In the genomic region with DNA sequence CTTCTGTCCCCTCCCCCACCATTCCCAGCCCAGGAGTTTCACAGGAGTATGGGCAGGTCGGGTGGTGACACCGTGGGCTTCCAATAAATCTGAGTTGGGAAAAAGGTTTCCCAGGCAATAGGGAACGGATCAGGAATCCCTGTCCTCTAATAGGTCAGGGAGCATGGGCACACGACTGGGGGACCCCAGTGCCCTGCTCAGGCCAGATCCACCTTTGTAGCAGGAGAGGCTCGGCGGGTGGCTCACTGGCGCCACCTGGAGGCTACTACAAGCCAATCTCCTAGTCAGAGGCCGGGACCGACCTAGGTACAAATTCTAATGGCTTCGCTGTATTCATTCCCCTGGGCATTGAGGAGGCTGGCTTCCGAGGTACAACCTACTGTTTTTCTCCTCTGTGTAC, we compare ENCODE assay signal across 9 mouse cellular contexts. TPM values are rescaled to one million over a fixed set of nuclear protein-coding genes. Genes with fewer than 3 reads are reported as not detected.
DNase-seq lines count a peak whose midpoint lies in the region; ATAC-seq and TF ChIP-seq lines count a peak whose summit lies in the region.
"Had no signal": no experiment of that assay in that cellular context is flagged by ENCODE, and none has a peak within 500 bp of the region (broad histone marks: within the 10 kb centered on the region; RNA-seq: fewer than 3 reads in every experiment).

No protein-coding gene starts in this region.

- TF ChIP-seq RAD21 in MEL (IDR thresholded peaks at IDR 0.05; ENCODE audit: low read depth, low read length), result peak; percentile 78

- peak; percentile 88 to 92 (median 90) for TF ChIP-seq CTCF in MEL (IDR thresholded peaks at IDR 0.05 in 2 of 3, conservative IDR thresholded peaks at IDR 0.05 in 1 of 3; ENCODE audit: control insufficient read depth in 1 of 3, insufficient read depth in 1 of 3, low read depth in 2 of 3, low read length in 3 of 3, poor library complexity in 1 of 3, severe bottlenecking in 1 of 3)
- TF ChIP-seq CTCF in left cerebral cortex, adult 2 months (IDR thresholded peaks at IDR 0.05), result peak; percentile 98

- TF ChIP-seq EP300 in MEL (IDR thresholded peaks at IDR 0.05; ENCODE audit: low read depth in 1 of 2, low read length in 2 of 2), result no peak

- no peak overlapping the region for H3K9ac ChIP-seq in MEL (ENCODE audit: control insufficient read depth, low read depth, low read length, poor library complexity, severe bottlenecking)
- H3K9ac ChIP-seq in forebrain, embryonic 16.5 days (replicated peaks; ENCODE audit: low read depth, low read length), result no peak overlapping the region
- no peak overlapping the region for H3K9ac ChIP-seq in hindbrain, embryonic 13.5 days

- no peaks in the 10 kb centered on the region for H3K79me2 ChIP-seq in MEL (ENCODE audit: control insufficient read depth, insufficient read depth, low read length, poor library complexity)

- H3K27me3 ChIP-seq in MEL (ENCODE audit: control insufficient read depth in 1 of 2, insufficient read depth in 2 of 2, low read length in 2 of 2), result no peaks in the 10 kb centered on the region
- H3K27me3 ChIP-seq in forebrain, embryonic 16.5 days (replicated peaks; ENCODE audit: control insufficient read depth, insufficient read depth, low read length), result peaks cover 6% of the 10 kb centered on the region
- H3K27me3 ChIP-seq in hindbrain, embryonic 13.5 days, result peaks cover 48% of the 10 kb centered on the region
- peaks cover 15% of the 10 kb centered on the region for H3K27me3 ChIP-seq in megakaryocyte, embryonic 14.5 days (replicated peaks)

- ATAC-seq in forebrain, embryonic 16.5 days, result 0 out of 2 replicates have a peak, but pooled peaks have one; percentile 31
- ATAC-seq in hindbrain, embryonic 13.5 days (ENCODE audit: low FRiP score), result peak; percentile 76

- H3K4me2 ChIP-seq in forebrain, embryonic 16.5 days (ENCODE audit: low read length), result no peak overlapping the region
- no peak overlapping the region for H3K4me2 ChIP-seq in hindbrain, embryonic 13.5 days

- no peak overlapping the region for H3K4me3 ChIP-seq in MEL (ENCODE audit: control insufficient read depth in 1 of 2, insufficient read depth in 1 of 2, low read depth in 2 of 2, low read length in 2 of 2)
- 0 out of 2 replicates have a peak overlapping the region, but pooled peaks have one; percentile 9 for H3K4me3 ChIP-seq in brown adipose tissue, adult 24 weeks (ENCODE audit: insufficient read depth, low read depth, low read length)
- H3K4me3 ChIP-seq in forebrain, embryonic 16.5 days (replicated peaks; ENCODE audit: low read length), result no peak overlapping the region
- H3K4me3 ChIP-seq in hindbrain, embryonic 13.5 days, result no peak overlapping the region
- no peak overlapping the region for H3K4me3 ChIP-seq in left cerebral cortex, adult 2 months
- H3K4me3 ChIP-seq in megakaryocyte, embryonic 14.5 days (replicated peaks), result peak overlapping the region; percentile 53

- 3% methylated on average over 11 of the region's 11 CpGs for WGBS in forebrain, embryonic 16.5 days
- 3% methylated on average over 11 of the region's 11 CpGs for WGBS in hindbrain, embryonic 13.5 days

- H3K27ac ChIP-seq in MEL (ENCODE audit: control insufficient read depth, low read depth, low read length), result no peak overlapping the region
- no peak overlapping the region for H3K27ac ChIP-seq in brown adipose tissue, adult 24 weeks (replicated peaks; ENCODE audit: low read depth, low read length)
- H3K27ac ChIP-seq in forebrain, embryonic 16.5 days (ENCODE audit: low read length), result no peak overlapping the region
- no peak overlapping the region for H3K27ac ChIP-seq in hindbrain, embryonic 13.5 days
- H3K27ac ChIP-seq in left cerebral cortex, adult 2 months, result no peak overlapping the region

- no peaks in the 10 kb centered on the region for H3K9me3 ChIP-seq in MEL (replicated peaks; ENCODE audit: insufficient read depth, low read length)
- H3K9me3 ChIP-seq in forebrain, embryonic 16.5 days (ENCODE audit: control insufficient read depth, low read length), result no peaks in the 10 kb centered on the region
- H3K9me3 ChIP-seq in hindbrain, embryonic 13.5 days, result no peaks in the 10 kb centered on the region
- H3K9me3 ChIP-seq in megakaryocyte, embryonic 14.5 days, result no peaks in the 10 kb centered on the region

- no peaks in the 10 kb centered on the region; a peak in 1 of 4 replicates for H3K4me1 ChIP-seq in MEL (ENCODE audit: control insufficient read depth in 1 of 2, insufficient read depth in 2 of 2, low read length in 2 of 2)
- H3K4me1 ChIP-seq in brown adipose tissue, adult 24 weeks (ENCODE audit: control insufficient read depth, insufficient read depth, insufficient read length, low read length), result peaks cover 5% of the 10 kb centered on the region; the same call in 1 of the 2 replicates
- H3K4me1 ChIP-seq in forebrain, embryonic 16.5 days (replicated peaks; ENCODE audit: control insufficient read depth, insufficient read depth, low read length), result no peaks in the 10 kb centered on the region
- H3K4me1 ChIP-seq in hindbrain, embryonic 13.5 days (replicated peaks), result 0 out of 2 replicates have a peak, but pooled peaks cover 5% of the 10 kb centered on the region
- H3K4me1 ChIP-seq in megakaryocyte, embryonic 14.5 days, result peaks cover 59% of the 10 kb centered on the region

- TF ChIP-seq POLR2A in MEL (IDR thresholded peaks at IDR 0.05; ENCODE audit: control insufficient read depth in 1 of 2, insufficient read depth in 1 of 2, low read depth in 1 of 2, low read length in 2 of 2, poor library complexity in 1 of 2), result no peak

- intact Hi-C loops in left cerebral cortex, adult 2 months (cut with DNase I), result loop anchor here (1.0 kb wide), 2 partner anchors 40 to 93 kb away; a partner anchor contains a TSS

- H3K36me3 ChIP-seq in MEL (ENCODE audit: control insufficient read depth in 1 of 2, insufficient read depth in 2 of 2, low read length in 2 of 2), result no peaks in the 10 kb centered on the region
- H3K36me3 ChIP-seq in forebrain, embryonic 16.5 days (ENCODE audit: control insufficient read depth, insufficient read depth), result no peaks in the 10 kb centered on the region
- no peaks in the 10 kb centered on the region for H3K36me3 ChIP-seq in hindbrain, embryonic 13.5 days
- H3K36me3 ChIP-seq in megakaryocyte, embryonic 14.5 days (replicated peaks; ENCODE audit: low read length), result no peaks in the 10 kb centered on the region

- peak; percentile 64 for DNase-seq in MEL (ENCODE audit: low read depth, low spot score)
- DNase-seq in left cerebral cortex, adult 2 months (ENCODE audit: extremely low spot score in 1 of 2, low spot score in 2 of 2), result peak; percentile 51 to 54
- DNase-seq in right cerebral cortex, postnatal 10 days (ENCODE audit: low spot score in 2 of 2), result peak; percentile 45 to 62
- DNase-seq in urinary bladder, postnatal 4 days (ENCODE audit: low spot score in 2 of 2), result peak; percentile 65 to 76

RNA-seq across cellular contexts. Expression of a gene that starts 8.2 kb away (rescaled TPM):
- not detected in 2 replicates for total RNA-seq in MEL (2012; rRNA removed)
- not detected for polyA plus RNA-seq in MEL (2012; ENCODE audit: insufficient read depth in 1 of 2, insufficient read length in 2 of 2, low read depth in 1 of 2, low replicate concordance in 2 of 2, missing spikeins in 1 of 2)
- not detected in 2 replicates for polyA plus RNA-seq in brown adipose tissue, adult 24 weeks (2012; ENCODE audit: insufficient read depth, insufficient read length, missing spikeins)
- 8.8 and 11.8 TPM in 2 replicates for polyA plus RNA-seq in forebrain, embryonic 16.5 days (2015; fragmentation: Nextera tagmentation; extraction: Ambion mirVana)
- 7.6 and 9.3 TPM in 2 replicates for polyA plus RNA-seq in hindbrain, embryonic 13.5 days (2015; fragmentation: Nextera tagmentation; extraction: Ambion mirVana)
- total RNA-seq in left cerebral cortex, adult 2 months (2021), result 1 to 10 TPM; 1.7 to 2.2 TPM
- 0.12 TPM in 1 of 2 replicates, not detected in the other for polyA plus RNA-seq in megakaryocyte, embryonic 14.5 days (2012; ENCODE audit: insufficient read depth, low replicate concordance)

RNA-seq across cellular contexts. Expression of a gene that starts 17.5 kb away (rescaled TPM):
- total RNA-seq in MEL (2012; rRNA removed), result 0.12 TPM in 1 of 2 replicates, not detected in the other
- polyA plus RNA-seq in MEL (2012; ENCODE audit: insufficient read depth in 1 of 2, insufficient read length in 2 of 2, low read depth in 1 of 2, low replicate concordance in 2 of 2, missing spikeins in 1 of 2), result under 1 TPM in 1 of 2 experiments, not detected in 1; 0.18 TPM
- polyA plus RNA-seq in brown adipose tissue, adult 24 weeks (2012; ENCODE audit: insufficient read depth, insufficient read length, missing spikeins), result not detected in 2 replicates
- polyA plus RNA-seq in forebrain, embryonic 16.5 days (2015; fragmentation: Nextera tagmentation; extraction: Ambion mirVana), result 0.46 and 0.77 TPM in 2 replicates
- 0.48 and 0.58 TPM in 2 replicates for polyA plus RNA-seq in hindbrain, embryonic 13.5 days (2015; fragmentation: Nextera tagmentation; extraction: Ambion mirVana)
- total RNA-seq in left cerebral cortex, adult 2 months (2021), result not detected
- 2.0 and 6.1 TPM in 2 replicates for polyA plus RNA-seq in megakaryocyte, embryonic 14.5 days (2012; ENCODE audit: insufficient read depth, low replicate concordance)
- total RNA-seq: left cerebral cortex, adult 8-10 months had no signal

RNA-seq across cellular contexts. Expression of a gene that starts 21.0 kb away (rescaled TPM):
- total RNA-seq in MEL (2012; rRNA removed), result 1.7 and 2.7 TPM in 2 replicates
- polyA plus RNA-seq in MEL (2012; ENCODE audit: insufficient read depth in 1 of 2, insufficient read length in 2 of 2, low read depth in 1 of 2, low replicate concordance in 2 of 2, missing spikeins in 1 of 2), result 1 to 10 TPM in 1 of 2 experiments, not detected in 1; 6.7 TPM
- polyA plus RNA-seq in brown adipose tissue, adult 24 weeks (2012; ENCODE audit: insufficient read depth, insufficient read length, missing spikeins), result 14.7 and 24.3 TPM in 2 replicates
- 0.30 and 0.92 TPM in 2 replicates for polyA plus RNA-seq in forebrain, embryonic 16.5 days (2015; fragmentation: Nextera tagmentation; extraction: Ambion mirVana)
- polyA plus RNA-seq in hindbrain, embryonic 13.5 days (2015; fragmentation: Nextera tagmentation; extraction: Ambion mirVana), result 0.60 and 1.5 TPM in 2 replicates
- under 1 TPM; 0.56 to 0.77 TPM for total RNA-seq in left cerebral cortex, adult 2 months (2021)
- polyA plus RNA-seq in megakaryocyte, embryonic 14.5 days (2012; ENCODE audit: insufficient read depth, low replicate concordance), result 183 and 210 TPM in 2 replicates

RNA-seq across cellular contexts. Expression of a gene that starts 44.2 kb away (rescaled TPM):
- total RNA-seq in MEL (2012; rRNA removed), result 0.04 TPM in 1 of 2 replicates, not detected in the other
- under 1 TPM in 1 of 2 experiments, not detected in 1; 0.03 TPM for polyA plus RNA-seq in MEL (2012; ENCODE audit: insufficient read depth in 1 of 2, insufficient read length in 2 of 2, low read depth in 1 of 2, low replicate concordance in 2 of 2, missing spikeins in 1 of 2)
- not detected in 2 replicates for polyA plus RNA-seq in brown adipose tissue, adult 24 weeks (2012; ENCODE audit: insufficient read depth, insufficient read length, missing spikeins)
- polyA plus RNA-seq in forebrain, embryonic 16.5 days (2015; fragmentation: Nextera tagmentation; extraction: Ambion mirVana), result not detected in 2 replicates
- not detected in 2 replicates for polyA plus RNA-seq in hindbrain, embryonic 13.5 days (2015; fragmentation: Nextera tagmentation; extraction: Ambion mirVana)
- not detected for total RNA-seq in left cerebral cortex, adult 2 months (2021)
- not detected in 2 replicates for polyA plus RNA-seq in megakaryocyte, embryonic 14.5 days (2012; ENCODE audit: insufficient read depth, low replicate concordance)
- total RNA-seq: left cerebral cortex, adult 8-10 months had no signal

RNA-seq across cellular contexts. Expression of a gene that starts 47.0 kb away (rescaled TPM):
- total RNA-seq in MEL (2012; rRNA removed), result not detected in 2 replicates
- polyA plus RNA-seq in MEL (2012; ENCODE audit: insufficient read depth in 1 of 2, insufficient read length in 2 of 2, low read depth in 1 of 2, low replicate concordance in 2 of 2, missing spikeins in 1 of 2), result not detected
- polyA plus RNA-seq in brown adipose tissue, adult 24 weeks (2012; ENCODE audit: insufficient read depth, insufficient read length, missing spikeins), result 1.6 TPM in 1 of 2 replicates, not detected in the other
- polyA plus RNA-seq in forebrain, embryonic 16.5 days (2015; fragmentation: Nextera tagmentation; extraction: Ambion mirVana), result not detected in 2 replicates
- not detected in 2 replicates for polyA plus RNA-seq in hindbrain, embryonic 13.5 days (2015; fragmentation: Nextera tagmentation; extraction: Ambion mirVana)
- not detected for total RNA-seq in left cerebral cortex, adult 2 months (2021)
- polyA plus RNA-seq in megakaryocyte, embryonic 14.5 days (2012; ENCODE audit: insufficient read depth, low replicate concordance), result not detected in 2 replicates
- total RNA-seq: left cerebral cortex, adult 8-10 months had no signal

Comparison
In these comparisons a context has a peak if more than half of its experiments do, and no peak if none do; other contexts are left out.
1. H3K4me3 ChIP-seq: peak in brown adipose tissue, adult 24 weeks (single experiment) and megakaryocyte, embryonic 14.5 days (single experiment); none in MEL (0 of 2), forebrain, embryonic 16.5 days (single experiment), hindbrain, embryonic 13.5 days (single experiment) and left cerebral cortex, adult 2 months (single experiment).
2. Peak in every context shown above with its lines, with median percentiles within 50 percentile points of each other: DNase-seq.